Mouse (Mus musculus) cerebellum, adult 9-10 months (tissue): ENCODE measurements at regions not wholly inside any gene's neighbourhood (a gene's known extent, or its start where the extent isn't known, plus 50 kb on each side); places are given as distances from the start of the nearest gene placed in this dataset.

Source experiments
- DNase-seq: peaks from one replicate; pipeline ENCODE4 v3.0.0; 2022

- DNase-seq = no peak
Measured at GRCm38 (mm10) chr8:26854557-26855238, 122.4 kb upstream of the Zfp703 start.

GRCm38 (mm10) chr8:26855256-26855655, 121.9 kb upstream of the Zfp703 start:
- no peak for DNase-seq

- no peak for DNase-seq
Measured at GRCm38 (mm10) chr8:26864571-26864970, 112.6 kb upstream of the Zfp703 start.

- no peak for DNase-seq
Measured at GRCm38 (mm10) chr8:26864971-26865370, 112.2 kb upstream of the Zfp703 start.

- no peak for DNase-seq
Measured at GRCm38 (mm10) chr8:26868101-26868848, 108.8 kb upstream of the Zfp703 start.

- no peak for DNase-seq
Measured at GRCm38 (mm10) chr8:26868849-26869110, 108.3 kb upstream of the Zfp703 start.

- DNase-seq = no peak
Measured at GRCm38 (mm10) chr8:26871838-26872237, 105.3 kb upstream of the Zfp703 start.

GRCm38 (mm10) chr8:26872382-26872781, 104.7 kb upstream of the Zfp703 start:
- DNase-seq = no peak

GRCm38 (mm10) chr8:26872815-26873214, 104.3 kb upstream of the Zfp703 start:
- DNase-seq = no peak

- DNase-seq = no peak
Measured at GRCm38 (mm10) chr8:26880177-26880576, 96.9 kb upstream of the Zfp703 start.

- DNase-seq = no peak
Measured at GRCm38 (mm10) chr8:26881268-26882120, 95.6 kb upstream of the Zfp703 start.

- DNase-seq = no peak
Measured at GRCm38 (mm10) chr8:26882616-26883015, 94.5 kb upstream of the Zfp703 start.

GRCm38 (mm10) chr8:26883285-26883684, 93.8 kb upstream of the Zfp703 start:
- DNase-seq = no peak

GRCm38 (mm10) chr8:26883770-26884169, 93.4 kb upstream of the Zfp703 start:
- DNase-seq = no peak

- DNase-seq = no peak
Measured at GRCm38 (mm10) chr8:26884350-26884749, 92.8 kb upstream of the Zfp703 start.

- DNase-seq = no peak
Measured at GRCm38 (mm10) chr8:26885365-26885764, 91.8 kb upstream of the Zfp703 start.

- no peak for DNase-seq
Measured at GRCm38 (mm10) chr8:26886783-26887486, 90.2 kb upstream of the Zfp703 start.

- DNase-seq = no peak
Measured at GRCm38 (mm10) chr8:26887551-26887950, 89.6 kb upstream of the Zfp703 start.

- no peak for DNase-seq
Measured at GRCm38 (mm10) chr8:26888050-26888449, 89.1 kb upstream of the Zfp703 start.

- peak; percentile 79 for DNase-seq
Measured at GRCm38 (mm10) chr8:26891881-26892280, 85.2 kb upstream of the Zfp703 start.

- DNase-seq = peak; percentile 58
Measured at GRCm38 (mm10) chr8:26892380-26892779, 84.7 kb upstream of the Zfp703 start.

GRCm38 (mm10) chr8:26895867-26896266, 81.3 kb upstream of the Zfp703 start:
- DNase-seq = no peak

- DNase-seq = no peak
Measured at GRCm38 (mm10) chr8:26903289-26903688, 73.8 kb upstream of the Zfp703 start.
